Mouse (Mus musculus) MEL (cell line): ENCODE measurements around the gene Ptpre. TPM values are rescaled to one million over a fixed set of nuclear protein-coding genes. Genes with fewer than 3 reads are reported as not detected.

Experiments
- DNase-seq: peaks from one replicate; pipeline ENCODE4 v3.0.0; 2011; ENCODE audit warnings: low read depth, low spot score
- H3K27ac ChIP-seq: 2 replicates; pipeline ENCODE4 v1.5.1; 2012; ENCODE audit warnings: low read depth, mild to moderate bottlenecking, control low read depth, low read length, moderate library complexity; ENCODE audit not compliant: control insufficient read depth
- H3K27me3 ChIP-seq, 2 experiments: fragments of 150-350 bp in 1 of 2; sonication (generic) in 1 of 2; 2 replicates each; pipeline ENCODE4 v1.6.1; 2012; ENCODE audit warnings: low read length in 2 of 2, mild to moderate bottlenecking in 2 of 2, improper control_type of control experiment in 1 of 2, moderate library complexity in 1 of 2; ENCODE audit not compliant: insufficient read depth in 2 of 2, control insufficient read depth in 1 of 2
- H3K36me3 ChIP-seq, 2 experiments: 2 replicates each; pipeline ENCODE4 v1.6.1; 2012 to 2014; ENCODE audit warnings: low read length in 2 of 2, improper control_type of control experiment in 1 of 2, inconsistent platforms in 1 of 2, mild to moderate bottlenecking in 1 of 2; ENCODE audit not compliant: insufficient read depth in 2 of 2, control insufficient read depth in 1 of 2
- H3K4me1 ChIP-seq, 2 experiments: fragments of 150-350 bp in 1 of 2; sonication (generic) in 1 of 2; 2 replicates each; pipeline ENCODE4 v1.6.1; 2012; ENCODE audit warnings: low read length in 2 of 2, improper control_type of control experiment in 1 of 2, mild to moderate bottlenecking in 1 of 2; ENCODE audit not compliant: insufficient read depth in 2 of 2, control insufficient read depth in 1 of 2
- H3K4me3 ChIP-seq, 2 experiments: fragments of 150-350 bp in 1 of 2; sonication (generic) in 1 of 2; 2 replicates each; pipeline ENCODE4 v1.5.1; 2012; ENCODE audit warnings: low read depth in 2 of 2, low read length in 2 of 2, mild to moderate bottlenecking in 2 of 2, moderate library complexity in 2 of 2, control low read depth in 1 of 2, improper control_type of control experiment in 1 of 2; ENCODE audit not compliant: control insufficient read depth in 1 of 2, insufficient read depth in 1 of 2
- H3K79me2 ChIP-seq: 2 replicates; pipeline ENCODE4 v1.6.1; 2012; ENCODE audit warnings: mild to moderate bottlenecking, low read length, moderate library complexity; ENCODE audit not compliant: control insufficient read depth, poor library complexity, insufficient read depth
- H3K9ac ChIP-seq: 2 replicates; pipeline ENCODE4 v1.6.1; 2012; ENCODE audit warnings: low read depth, mild to moderate bottlenecking, control low read depth, low read length, moderate library complexity; ENCODE audit not compliant: control insufficient read depth, poor library complexity, severe bottlenecking
- H3K9me3 ChIP-seq: fragments of 150-350 bp; sonication (generic); replicated peaks from 2 replicates; pipeline ENCODE4 v1.6.1; 2012; ENCODE audit warnings: mild to moderate bottlenecking, low read length, improper control_type of control experiment, moderate library complexity; ENCODE audit not compliant: insufficient read depth
- CTCF ChIP-seq, 3 experiments: IDR thresholded peaks in 2 of 3; conservative IDR thresholded peaks in 1 of 3; 2 replicates each; pipeline ENCODE4 v1.5.1; 2011 to 2012; ENCODE audit warnings: low read length in 3 of 3, low read depth in 2 of 3, mild to moderate bottlenecking in 2 of 3, improper control_type of control experiment in 1 of 3, inconsistent platforms in 1 of 3, mixed read lengths in 1 of 3, moderate library complexity in 1 of 3; ENCODE audit not compliant: control insufficient read depth in 1 of 3, insufficient read depth in 1 of 3, poor library complexity in 1 of 3, severe bottlenecking in 1 of 3
- ELF1 ChIP-seq: IDR thresholded peaks from 2 replicates; pipeline ENCODE4 v1.6.1; 2014; ENCODE audit warnings: low read depth, mild to moderate bottlenecking, inconsistent platforms, low read length, improper control_type of control experiment, moderate library complexity
- EP300 ChIP-seq, 2 experiments: IDR thresholded peaks; 2 replicates each; pipeline ENCODE4 v1.6.1; 2011; ENCODE audit warnings: improper control_type of control experiment in 2 of 2, low read length in 2 of 2, low read depth in 1 of 2, mild to moderate bottlenecking in 1 of 2
- JUND ChIP-seq: IDR thresholded peaks from 2 replicates; pipeline ENCODE4 v1.6.1; 2011; ENCODE audit warnings: low read depth, mild to moderate bottlenecking, improper control_type of control experiment, low read length
- KAT2A ChIP-seq: conservative IDR thresholded peaks from 2 replicates; pipeline ENCODE4 v1.6.1; 2012; ENCODE audit warnings: low read depth, low read length, improper control_type of control experiment, inconsistent platforms
- MAX ChIP-seq: IDR thresholded peaks from 2 replicates; pipeline ENCODE4 v1.6.1; 2011; ENCODE audit warnings: low read length, improper control_type of control experiment
- POLR2A ChIP-seq, 2 experiments: IDR thresholded peaks; 2 replicates each; pipeline ENCODE4 v1.6.1; 2011 to 2012; ENCODE audit warnings: low read length in 2 of 2, mild to moderate bottlenecking in 2 of 2, control low read depth in 1 of 2, improper control_type of control experiment in 1 of 2, low read depth in 1 of 2, moderate library complexity in 1 of 2; ENCODE audit not compliant: control insufficient read depth in 1 of 2, insufficient read depth in 1 of 2, poor library complexity in 1 of 2
- RAD21 ChIP-seq: IDR thresholded peaks from 2 replicates; pipeline ENCODE4 v1.6.1; 2011; ENCODE audit warnings: mild to moderate bottlenecking, low read depth, low read length, improper control_type of control experiment
- RCOR1 ChIP-seq: IDR thresholded peaks from 2 replicates; pipeline ENCODE4 v1.6.1; 2012; ENCODE audit warnings: low read depth, mild to moderate bottlenecking, inconsistent platforms, low read length, improper control_type of control experiment
- SIN3A ChIP-seq: IDR thresholded peaks from 2 replicates; pipeline ENCODE4 v1.6.1; 2012; ENCODE audit warnings: low read length, improper control_type of control experiment, inconsistent platforms
- SMC3 ChIP-seq: IDR thresholded peaks from 2 replicates; pipeline ENCODE4 v1.6.1; 2011; ENCODE audit warnings: low read depth, low read length, improper control_type of control experiment
- TAL1 ChIP-seq: IDR thresholded peaks from 2 replicates; pipeline ENCODE4 v1.6.1; 2012; ENCODE audit warnings: mild to moderate bottlenecking, inconsistent platforms, low read length, moderate library complexity, mixed read lengths
- TBP ChIP-seq: IDR thresholded peaks from 2 replicates; pipeline ENCODE4 v1.8.0; 2011; ENCODE audit warnings: low read depth, low read length, improper control_type of control experiment
- USF1 ChIP-seq: IDR thresholded peaks from 2 replicates; pipeline ENCODE4 v1.6.1; 2014; ENCODE audit warnings: low read depth, mild to moderate bottlenecking, inconsistent platforms, low read length, improper control_type of control experiment, moderate library complexity
- ZC3H11A ChIP-seq: IDR thresholded peaks from 2 replicates; pipeline ENCODE4 v1.6.1; 2012; ENCODE audit warnings: low read depth, mild to moderate bottlenecking, inconsistent platforms, low read length, improper control_type of control experiment
- polyA plus RNA-seq, 2 experiments: library from polyadenylated mRNA; stranded (reverse) in 1 of 2; unstranded in 1 of 2; fragments of >175 nt in 1 of 2; fragments of >200 nt in 1 of 2; gene quantifications; 2 replicates each; pipeline versions ENCODE4 v1.2.1 to v1.2.4; 2012; ENCODE audit warnings: low replicate concordance in 2 of 2, low read depth in 1 of 2; ENCODE audit not compliant: insufficient read length in 2 of 2, insufficient read depth in 1 of 2, missing spikeins in 1 of 2
- total RNA-seq: library from RNA; depleted of rRNA; stranded (reverse); fragments of 300-350 nt; gene quantifications from 2 replicates; pipeline ENCODE4 v1.2.3, GENCODE M21; 2012

Gene Ptpre
- total and polyA plus RNA-seq, 3 experiments, result 4.9 to 12.9 TPM; not detected in 1

DNA sequence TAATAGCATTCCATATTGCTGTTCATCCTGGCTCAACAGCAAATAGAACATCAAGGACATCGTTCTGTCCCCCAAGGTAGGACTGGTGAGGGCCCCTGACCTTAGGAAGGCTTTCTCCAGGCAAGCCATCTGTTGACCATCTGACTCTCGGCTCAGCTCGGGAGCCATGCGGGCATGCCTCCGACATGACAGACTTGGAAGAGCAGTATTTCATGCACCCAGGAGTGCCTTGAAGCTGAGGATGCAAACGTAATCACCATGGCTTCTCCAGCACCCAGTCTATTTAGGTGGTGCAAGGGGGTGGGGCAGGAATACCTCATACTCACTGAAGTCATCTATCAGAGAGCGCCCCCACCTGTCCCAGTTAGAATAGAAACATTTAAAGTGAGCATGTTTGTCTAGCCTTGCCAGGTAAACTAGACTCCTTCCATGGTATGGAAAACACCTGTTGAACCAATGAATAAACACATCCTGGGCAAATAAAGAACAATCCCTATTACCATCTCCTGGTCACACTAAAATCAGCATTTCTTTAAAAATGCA lies 95.5 kb downstream of the Ptpre start:
- Histone ChIP-seq H3K27me3 (no peaks in the 10 kb centered on the region), H3K4me3 (no peak overlapping the region), H3K4me1 (no peaks in the 10 kb centered on the region), H3K9ac (no peak overlapping the region), H3K79me2 (no peaks in the 10 kb centered on the region), H3K27ac (no peak overlapping the region), H3K36me3 (no peaks in the 10 kb centered on the region), H3K9me3 (no peaks in the 10 kb centered on the region)
- DNase-seq, result peak; percentile 30
- TF ChIP-seq SMC3 (peak; percentile 52), CTCF (IDR thresholded peaks at IDR 0.05 in 2 of 3, conservative IDR thresholded peaks at IDR 0.05 in 1 of 3; ENCODE audit: control insufficient read depth in 1 of 3, insufficient read depth in 1 of 3, low read depth in 2 of 3, low read length in 3 of 3, poor library complexity in 1 of 3, severe bottlenecking in 1 of 3) (peak in 2 of 3 experiments; percentile 28 to 53; a peak in 5 of 6 replicates), KAT2A (no peak), RAD21 (peak; percentile 46), ZC3H11A (no peak)

DNA sequence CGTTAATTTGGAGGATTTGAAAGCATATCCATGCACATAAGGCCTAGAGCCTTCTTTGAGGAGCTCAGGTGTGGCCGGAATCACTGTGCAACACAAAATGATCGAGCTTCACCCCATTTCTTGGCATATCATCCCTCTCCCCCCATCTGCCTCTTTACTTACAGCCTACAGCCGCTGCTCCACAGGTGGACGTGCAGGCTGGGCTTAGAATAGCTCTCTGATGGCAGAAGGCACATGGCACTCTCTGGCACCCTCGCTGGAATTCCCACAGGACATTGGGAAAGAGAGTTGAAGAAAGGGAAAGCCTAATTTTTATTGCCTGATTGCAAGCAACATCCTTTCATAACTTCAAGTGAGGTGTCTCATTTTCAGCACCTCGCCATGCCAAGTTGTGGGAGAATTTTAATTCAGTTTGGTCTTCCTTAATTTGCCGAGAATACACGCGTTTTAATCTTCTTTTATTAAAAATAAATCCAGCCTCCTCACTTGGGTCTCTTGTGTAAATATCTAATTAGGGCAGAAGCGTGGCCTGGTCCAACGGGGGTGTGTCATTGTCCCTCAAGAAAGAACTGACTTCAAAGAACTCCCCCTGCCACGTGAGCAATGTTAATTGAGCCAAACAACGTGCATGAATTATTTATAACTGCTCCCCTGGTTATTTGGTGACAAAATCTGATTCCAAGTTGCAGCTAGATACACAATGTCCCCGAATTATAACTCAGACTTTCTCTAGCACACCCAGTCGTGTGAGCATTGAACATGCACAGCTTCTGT lies 97.8 kb downstream of the Ptpre start:
- H3K79me2 ChIP-seq, result no peaks in the 10 kb centered on the region
- H3K9ac ChIP-seq, result no peak overlapping the region
- TF ChIP-seq RCOR1, result no peak
- no peak for TF ChIP-seq POLR2A (IDR thresholded peaks at IDR 0.05; ENCODE audit: control insufficient read depth in 1 of 2, insufficient read depth in 1 of 2, low read depth in 1 of 2, low read length in 2 of 2, poor library complexity in 1 of 2)
- TF ChIP-seq EP300 (IDR thresholded peaks at IDR 0.05; ENCODE audit: low read depth in 1 of 2, low read length in 2 of 2), result no peak
- TF ChIP-seq JUND, result no peak
- no peak for TF ChIP-seq USF1
- TF ChIP-seq TAL1, result no peak
- no peak for TF ChIP-seq SIN3A
- TF ChIP-seq TBP, result no peak
- no peak for TF ChIP-seq MAX
- TF ChIP-seq KAT2A, result no peak
- TF ChIP-seq ELF1, result no peak
- no peaks in the 10 kb centered on the region for H3K27me3 ChIP-seq
- no peak for DNase-seq
- H3K9me3 ChIP-seq, result no peaks in the 10 kb centered on the region
- H3K27ac ChIP-seq, result no peak overlapping the region
- no peaks in the 10 kb centered on the region for H3K36me3 ChIP-seq
- no peaks in the 10 kb centered on the region for H3K4me1 ChIP-seq
- no peak overlapping the region for H3K4me3 ChIP-seq
